Mouse (Mus musculus) spleen, adult 18-20 months (tissue): Measurements from ENCODE around the gene Apol9b.
"Not testable (repeated sequence)": the region's sequence is repeated elsewhere in the genome, so short reads cannot be mapped to it uniquely, and the experiment has no call there.

ENCODE experiments used
- DNase-seq, 2 experiments: peaks; one replicate each; pipeline ENCODE4 v3.0.0; 2022; ENCODE audit warnings: mixed read lengths in 2 of 2

The Apol9b gene

DNA sequence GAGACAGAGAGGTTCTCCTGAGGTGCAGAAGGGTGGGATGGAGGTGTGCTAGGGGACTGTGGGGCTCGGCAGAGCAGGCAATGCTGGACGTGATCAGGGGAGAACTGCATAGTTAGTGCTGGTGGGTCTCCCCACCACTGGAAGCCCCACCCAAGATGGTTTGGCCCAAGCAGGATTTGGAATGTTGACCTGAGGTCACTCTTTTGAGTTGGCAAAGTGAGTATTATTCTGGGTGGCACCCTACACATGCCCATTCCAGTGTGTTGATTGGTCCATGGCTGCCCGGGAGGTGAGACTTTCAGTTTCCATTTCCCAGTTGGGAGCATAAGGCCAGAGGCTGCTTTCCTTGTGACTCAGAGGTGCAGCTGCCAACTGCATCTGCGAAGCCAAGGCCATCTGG, at the start of gene Apol9b:
Apol9b (plus strand) TSS at position 301 of the 400 bp plus-strand sequence.
- DNase-seq, result not testable (repeated sequence)

DNA sequence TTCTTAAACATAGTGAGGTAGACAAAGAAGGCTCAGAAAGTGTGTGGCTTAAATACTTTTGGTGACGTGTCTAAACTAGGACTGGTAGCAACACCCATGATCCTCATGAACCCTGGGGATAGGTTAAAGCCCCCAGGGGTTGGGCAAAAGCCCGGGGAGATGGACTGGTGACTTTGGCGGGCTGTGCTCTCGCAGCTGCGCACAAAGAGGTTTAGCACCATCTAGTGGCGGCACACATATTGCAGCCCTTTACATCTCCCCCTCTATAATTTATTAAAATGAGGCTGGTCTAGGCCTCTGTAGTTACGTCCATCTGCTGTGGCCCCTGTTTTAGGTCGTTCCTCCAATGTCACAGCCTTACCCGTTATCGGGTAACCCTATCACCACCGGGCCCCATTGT, 44.9 kb upstream of the Apol9b start:
- peak in 1 of 2 experiments; percentile 38 for DNase-seq

DNA sequence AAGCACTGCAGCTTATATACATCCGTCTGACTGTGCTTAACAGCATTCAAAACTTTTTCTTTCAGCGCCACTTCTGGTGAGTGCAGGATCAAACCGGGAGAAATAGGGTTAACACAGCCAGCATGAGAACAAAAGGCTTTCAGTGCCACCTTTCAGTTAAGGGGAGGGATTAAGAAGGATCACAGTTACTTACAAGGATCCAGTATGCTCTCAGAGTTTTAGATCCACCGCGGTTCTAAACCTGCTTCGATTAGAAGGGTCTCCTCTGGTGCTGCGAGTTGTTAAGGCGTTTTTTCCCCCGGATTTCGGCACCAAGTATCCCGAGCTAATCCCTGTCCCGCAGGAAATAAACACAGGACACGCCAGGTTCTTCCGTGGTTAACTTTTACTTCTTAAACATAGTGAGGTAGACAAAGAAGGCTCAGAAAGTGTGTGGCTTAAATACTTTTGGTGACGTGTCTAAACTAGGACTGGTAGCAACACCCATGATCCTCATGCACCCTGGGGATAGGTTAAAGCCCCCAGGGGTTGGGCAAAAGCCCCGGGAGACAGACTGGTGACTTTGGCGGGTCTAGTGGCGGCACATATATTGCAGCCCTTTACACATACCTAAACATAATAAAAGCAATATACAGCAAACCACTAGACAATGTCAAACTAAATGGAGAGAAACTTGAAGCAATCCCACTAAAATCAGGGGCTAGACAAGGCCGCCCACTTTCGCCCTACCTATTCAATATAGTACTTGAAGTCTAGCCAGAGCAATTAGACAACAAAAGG, 37.1 kb upstream of the Apol9b start:
- not testable (repeated sequence) for DNase-seq

DNA sequence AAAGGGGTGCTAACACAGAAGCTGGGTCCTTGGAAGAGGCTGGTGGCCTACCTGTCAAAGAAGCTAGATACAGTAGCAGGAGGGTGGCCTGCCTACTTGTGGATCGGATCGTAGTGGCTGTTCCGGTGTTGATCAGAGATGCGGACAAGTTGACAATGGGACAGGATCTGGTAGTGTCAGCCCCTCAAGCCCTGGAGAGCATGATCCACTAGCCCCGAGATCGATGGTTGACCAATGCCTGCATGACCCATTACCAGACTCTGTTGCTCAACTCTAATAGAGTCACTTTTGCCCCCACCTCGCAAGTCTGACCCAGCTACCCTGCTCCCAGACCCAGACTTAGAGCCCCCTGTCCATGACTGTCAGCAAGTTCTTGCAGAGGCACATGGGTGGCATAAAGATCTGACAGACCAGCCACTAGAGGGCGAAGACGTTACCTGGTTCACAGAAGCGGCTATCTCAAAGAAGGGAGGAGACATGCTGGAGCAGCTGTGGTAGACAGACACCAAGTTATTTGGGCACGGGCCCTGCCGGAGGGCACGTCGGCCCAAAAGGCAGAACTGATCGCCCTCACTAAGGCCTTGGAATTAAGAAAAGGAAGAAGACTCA, 34.0 kb upstream of the Apol9b start:
- DNase-seq, result peak; percentile 6 to 19

DNA sequence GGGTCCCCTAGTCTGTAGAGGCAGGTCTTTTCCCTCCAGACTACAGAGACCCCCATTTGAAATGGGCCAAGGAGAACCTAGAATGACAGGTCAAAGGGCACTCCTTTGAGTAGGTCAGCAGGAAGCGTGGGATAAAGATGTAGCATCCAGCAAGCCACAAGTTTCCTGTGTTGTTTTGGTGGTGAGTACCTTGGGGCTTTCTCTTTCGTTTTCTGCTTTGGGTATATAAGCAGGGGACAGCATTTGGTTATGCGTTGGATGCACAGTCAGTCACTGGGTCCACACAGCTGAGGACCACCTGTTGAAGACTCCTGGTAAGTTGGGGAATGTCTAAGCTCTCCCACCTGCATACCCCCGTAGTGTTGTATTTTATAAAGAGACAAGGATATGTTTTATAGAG, 30.2 kb upstream of the Apol9b start, which contains the start of gene Apol7e:
Apol7e (plus strand) TSS at position 202 of the 400 bp plus-strand sequence.
- not testable (repeated sequence) for DNase-seq

DNA sequence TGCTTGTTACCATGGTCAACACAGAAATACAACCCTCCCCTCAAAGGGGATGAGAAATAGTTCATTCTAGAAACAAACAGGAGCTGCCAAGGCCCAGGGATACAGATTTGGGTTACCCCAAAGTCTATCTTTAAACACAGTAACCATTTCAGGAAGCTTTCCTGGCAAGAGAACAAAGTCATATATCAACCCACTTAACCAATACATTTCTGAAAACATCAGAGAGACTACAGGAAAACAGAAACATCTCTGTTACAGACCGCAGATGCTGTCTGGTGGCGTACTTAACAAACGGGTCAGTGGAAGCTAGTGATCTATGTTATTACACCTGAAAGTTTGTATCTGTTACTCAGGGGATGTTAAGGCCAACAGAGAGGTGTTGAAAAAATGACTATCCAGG, 23.5 kb upstream of the Apol9b start:
- DNase-seq, result not testable (repeated sequence)

DNA sequence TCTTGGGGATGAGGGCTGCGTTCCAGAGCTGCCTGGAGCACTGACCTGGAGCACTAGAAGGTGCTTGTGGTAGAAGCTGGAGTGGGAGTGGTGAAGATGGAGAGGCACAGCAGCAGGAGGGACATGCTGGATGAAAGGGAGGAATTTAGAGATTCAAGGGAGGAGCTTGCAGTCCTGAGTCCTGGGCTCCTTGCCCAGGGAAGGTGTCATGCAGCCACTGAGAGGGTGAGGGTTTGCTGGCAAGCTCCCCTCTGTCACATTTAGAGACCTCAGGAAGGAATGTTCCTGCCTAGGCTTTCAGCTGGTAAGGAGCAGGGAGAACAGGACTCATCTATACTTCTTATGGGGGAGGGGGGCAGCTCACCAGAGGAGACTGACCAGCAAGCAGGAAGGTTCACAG, 19.9 kb upstream of the Apol9b start:
- DNase-seq, result not testable (repeated sequence)

DNA sequence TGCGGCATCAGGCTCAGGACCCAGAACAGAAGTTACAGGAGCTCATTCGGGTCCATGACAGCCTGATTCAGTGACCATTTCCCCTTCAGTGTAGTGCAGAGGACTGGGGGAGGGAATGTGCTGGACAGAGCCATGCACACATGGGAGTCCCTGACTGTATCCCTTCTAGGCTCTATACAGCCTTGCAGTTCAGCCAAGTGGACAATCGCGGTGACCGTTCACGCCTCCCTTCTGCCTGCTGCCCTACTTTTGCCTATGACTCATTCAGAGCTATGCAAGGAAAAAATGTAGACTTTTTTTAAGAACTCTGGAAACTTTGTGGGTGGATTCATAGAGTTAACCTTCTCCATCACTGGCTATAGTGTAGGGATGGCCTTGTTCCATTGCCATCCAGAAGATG, 10.6 kb upstream of the Apol9b start:
- not testable (repeated sequence) for DNase-seq

DNA sequence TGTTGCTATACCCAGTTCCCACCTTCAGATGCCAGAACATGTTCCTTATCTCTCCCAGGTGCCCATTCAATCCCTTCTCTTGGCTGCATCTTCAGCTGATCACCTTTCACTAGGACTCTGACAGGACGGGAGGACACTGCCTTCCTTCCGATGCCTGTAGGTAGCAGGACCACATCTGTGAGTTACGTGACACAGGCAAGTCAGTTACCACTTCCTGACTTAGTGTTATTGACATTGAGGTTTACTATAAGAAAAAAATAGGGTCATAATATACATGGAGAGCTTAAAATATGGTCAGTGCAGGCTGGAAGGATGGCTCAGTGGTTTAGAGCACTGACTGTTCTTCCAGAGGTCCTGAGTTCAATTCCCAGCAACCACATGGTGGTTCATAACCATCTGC, 7.3 kb upstream of the Apol9b start:
- DNase-seq, result not testable (repeated sequence)

DNA sequence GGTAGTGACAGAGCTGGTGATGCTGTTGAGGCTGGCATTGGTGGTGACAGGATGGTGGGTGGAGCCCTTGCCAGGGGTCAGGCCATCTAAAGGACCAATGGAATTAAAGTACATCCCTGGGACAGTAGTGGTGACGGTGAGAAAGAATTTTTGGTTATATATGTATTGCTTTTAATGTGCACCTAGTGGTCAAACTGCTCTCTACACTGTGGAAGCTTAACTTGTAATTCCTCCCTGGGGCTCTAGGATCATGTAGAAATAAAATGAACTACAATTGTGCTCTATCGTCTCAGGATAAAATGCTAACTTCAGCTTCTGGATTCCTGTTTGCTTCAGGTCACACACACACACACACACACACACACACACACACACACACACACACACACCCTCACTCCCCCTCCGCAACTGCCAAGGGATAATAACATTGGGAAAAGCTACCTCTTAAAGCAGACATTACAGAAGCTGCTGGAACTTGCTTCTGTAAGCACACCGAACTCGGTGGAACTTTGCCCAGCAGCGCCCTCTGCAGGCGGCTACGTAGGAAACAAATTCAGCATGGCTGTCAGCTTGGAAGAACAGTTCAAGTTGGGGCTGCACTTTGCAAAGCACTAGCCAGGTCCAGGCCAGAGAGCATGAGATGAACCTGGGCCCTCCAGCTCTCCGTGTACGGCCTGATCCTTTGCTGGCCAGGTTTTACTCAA, 4.5 kb upstream of the Apol9b start:
- DNase-seq, result not testable (repeated sequence)

DNA sequence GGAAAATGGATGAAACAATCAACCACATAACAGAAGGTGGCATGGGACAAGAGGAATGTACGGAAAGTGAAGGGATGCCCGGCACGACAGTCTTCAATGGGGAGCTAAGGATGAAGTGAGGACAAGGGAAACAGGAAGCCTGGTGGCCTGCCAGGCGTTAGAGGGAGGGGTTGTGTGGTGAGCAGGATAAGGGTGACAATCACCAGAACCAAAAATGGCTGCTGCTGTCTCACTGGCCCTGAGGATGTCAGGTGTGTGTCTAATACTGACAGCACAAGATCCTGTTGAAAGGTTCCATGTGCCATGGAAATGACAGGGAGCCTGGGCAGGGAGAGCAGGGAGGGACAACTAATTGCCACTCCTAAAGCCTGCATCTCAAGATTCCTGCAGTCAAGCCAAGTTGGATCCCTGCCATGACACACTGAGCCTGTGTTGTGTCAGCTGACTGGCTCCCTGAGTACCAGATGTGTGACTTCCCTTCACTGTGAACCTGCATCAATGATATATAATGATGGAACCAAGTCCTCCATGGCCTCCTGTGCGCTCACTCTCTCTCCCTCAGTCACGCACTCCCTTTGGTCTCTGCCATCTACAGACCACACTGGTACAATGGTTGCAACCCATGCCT, 3.3 kb upstream of the Apol9b start:
- DNase-seq, result not testable (repeated sequence)

DNA sequence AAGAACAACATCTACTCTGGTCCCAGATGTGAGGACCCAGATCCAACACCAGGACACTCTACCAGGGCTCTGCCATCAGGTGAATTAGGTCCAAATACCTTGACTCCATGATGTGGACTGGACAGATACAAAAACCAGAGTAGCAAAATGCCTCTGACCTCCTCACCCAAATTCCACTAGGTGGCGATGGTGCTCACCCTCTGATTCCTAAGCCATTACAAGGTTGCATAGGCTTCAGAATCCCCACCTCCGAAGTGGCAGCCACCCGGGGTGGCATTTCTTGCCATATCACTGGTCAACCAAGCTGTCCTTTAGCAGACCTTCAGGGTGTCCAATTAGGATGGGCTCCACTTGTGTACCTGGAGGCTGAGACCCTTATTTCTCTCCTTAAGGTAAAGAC, 1.7 kb upstream of the Apol9b start:
- DNase-seq, result not testable (repeated sequence)

DNA sequence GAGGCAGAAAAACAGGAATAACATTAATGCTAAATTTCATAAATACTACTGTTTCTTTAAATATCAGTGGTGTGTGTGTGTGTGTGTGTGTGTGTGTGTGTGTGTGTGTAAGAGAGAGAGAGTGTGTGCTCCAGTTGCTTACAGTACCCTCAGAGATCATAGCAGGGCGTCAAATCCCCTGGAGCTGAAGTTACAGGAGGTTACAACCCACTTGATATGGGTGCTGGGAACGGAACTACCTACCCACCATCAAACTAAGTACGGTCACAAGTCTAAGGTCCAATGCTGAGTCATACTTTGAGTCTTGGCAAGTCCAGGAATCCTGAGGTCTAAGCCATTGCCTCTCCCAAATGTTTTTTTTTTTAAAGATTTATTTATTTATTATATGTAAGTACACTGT, 1.1 kb upstream of the Apol9b start:
- not testable (repeated sequence) for DNase-seq

DNA sequence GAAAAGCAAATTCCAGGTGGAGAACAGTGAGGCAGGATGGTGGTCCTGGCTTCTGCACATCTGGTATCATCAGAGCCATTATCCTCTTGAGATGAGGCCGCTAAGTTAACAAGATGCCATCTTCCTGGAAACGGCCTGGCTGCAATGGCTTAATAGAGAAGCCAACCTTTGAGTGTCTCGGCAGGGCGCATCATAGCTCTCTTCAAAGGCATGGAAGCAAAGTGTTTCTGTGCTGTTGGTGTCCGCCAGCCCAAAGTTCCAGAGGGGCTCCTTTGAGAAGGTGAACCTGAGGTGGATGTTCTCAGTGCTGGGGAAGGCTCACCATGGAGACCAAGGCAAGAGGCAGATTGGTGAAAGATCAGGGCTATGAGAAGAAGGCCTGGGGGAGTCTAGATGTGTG, 2.8 kb downstream of the Apol9b start:
- DNase-seq, result no peak

DNA sequence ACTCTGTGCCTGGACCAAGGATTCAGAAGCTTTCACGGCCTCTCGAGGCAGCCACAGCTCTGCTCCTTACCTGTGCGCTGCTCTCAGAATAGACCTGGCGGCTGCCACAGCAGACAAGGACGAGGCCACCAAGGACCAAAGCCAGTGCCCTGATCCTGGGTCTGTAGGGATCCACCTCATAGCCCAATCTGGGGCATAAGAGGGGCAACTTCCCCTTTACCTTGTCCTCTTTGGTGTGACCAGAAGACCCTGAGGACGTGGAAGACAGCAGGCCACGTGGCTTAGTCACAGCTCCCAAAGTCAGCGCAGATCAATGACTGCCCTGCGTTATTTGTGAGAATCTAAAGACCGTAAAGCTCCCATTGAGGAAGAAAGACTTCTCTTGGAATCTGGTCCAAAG, 4.0 kb downstream of the Apol9b start:
- not testable (repeated sequence) for DNase-seq

DNA sequence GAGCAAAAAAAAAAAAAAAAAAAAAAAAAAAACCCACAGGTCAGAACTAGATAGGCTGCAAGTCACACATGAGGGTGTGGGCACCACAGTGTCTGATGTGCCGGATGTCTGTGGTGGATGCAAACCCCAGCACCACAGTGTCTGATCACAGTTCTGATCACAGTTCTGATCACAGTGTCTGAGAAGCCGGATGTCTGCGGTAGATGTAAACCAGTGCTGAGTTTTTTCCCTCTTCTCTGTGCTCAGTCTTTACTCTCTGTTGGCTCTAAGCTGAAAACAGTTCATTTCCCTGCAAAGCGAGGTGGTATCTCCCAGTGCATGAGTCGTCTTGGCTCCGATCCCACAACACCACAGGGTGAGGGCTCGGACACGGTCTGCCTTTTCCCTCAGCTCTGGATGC, 4.5 kb downstream of the Apol9b start:
- DNase-seq, result not testable (repeated sequence)

DNA sequence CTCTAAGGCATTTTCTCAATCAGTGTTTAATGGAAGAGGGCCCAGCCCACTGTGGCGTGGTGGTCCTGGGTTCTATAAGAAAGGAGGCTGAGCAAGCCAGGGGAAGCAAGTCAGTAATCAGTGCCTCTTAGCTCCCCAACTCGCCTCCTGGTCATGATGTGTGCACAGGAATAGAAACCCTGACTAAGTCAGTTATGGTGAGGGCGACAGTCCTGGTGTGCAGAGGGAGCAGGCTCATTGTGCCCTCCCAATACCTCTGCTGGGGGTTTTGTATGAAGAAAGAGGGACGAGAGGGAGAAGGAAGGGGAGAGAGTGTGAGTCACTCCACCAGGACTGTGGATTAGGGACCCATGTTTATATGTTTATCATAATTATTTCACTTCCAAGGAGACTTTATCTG, 5.1 kb downstream of the Apol9b start:
- DNase-seq, result not testable (repeated sequence)

DNA sequence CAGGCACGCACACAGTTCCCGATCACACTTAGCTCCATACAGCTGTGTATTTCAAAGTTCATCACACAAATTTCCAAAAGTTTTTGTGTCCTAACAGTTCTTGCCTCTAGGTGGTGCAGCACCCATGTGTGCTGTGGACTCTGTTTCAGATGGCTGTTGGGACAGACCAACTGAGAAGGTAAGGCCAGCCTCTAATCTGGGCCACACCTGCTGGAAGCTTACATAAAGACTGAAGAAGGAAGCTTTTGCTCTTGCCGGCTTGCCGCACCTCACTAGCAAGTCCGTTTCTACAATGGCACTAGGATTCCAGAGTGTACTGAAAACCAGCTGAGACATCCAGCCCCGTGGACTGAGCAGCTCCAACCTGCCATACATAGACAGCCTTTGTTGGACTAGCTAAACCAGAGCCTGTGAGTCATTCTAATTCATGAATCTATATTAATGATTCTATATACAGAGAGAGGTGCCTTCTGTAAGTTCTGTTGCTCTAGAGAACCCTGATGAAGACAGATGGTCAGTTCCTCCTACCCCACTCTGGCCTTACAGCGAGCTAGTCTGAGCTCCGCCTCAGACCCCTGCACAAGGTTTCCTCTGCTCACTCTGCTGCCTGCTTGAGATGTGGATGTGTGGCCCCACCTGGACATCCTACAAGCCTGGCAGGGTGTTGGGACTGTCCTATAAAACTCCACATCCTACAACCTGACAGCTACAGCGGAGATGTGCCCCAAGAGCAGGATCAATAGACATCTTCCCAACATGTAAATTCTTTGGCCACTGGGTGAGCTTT, 11.9 kb downstream of the Apol9b start:
- no peak for DNase-seq

DNA sequence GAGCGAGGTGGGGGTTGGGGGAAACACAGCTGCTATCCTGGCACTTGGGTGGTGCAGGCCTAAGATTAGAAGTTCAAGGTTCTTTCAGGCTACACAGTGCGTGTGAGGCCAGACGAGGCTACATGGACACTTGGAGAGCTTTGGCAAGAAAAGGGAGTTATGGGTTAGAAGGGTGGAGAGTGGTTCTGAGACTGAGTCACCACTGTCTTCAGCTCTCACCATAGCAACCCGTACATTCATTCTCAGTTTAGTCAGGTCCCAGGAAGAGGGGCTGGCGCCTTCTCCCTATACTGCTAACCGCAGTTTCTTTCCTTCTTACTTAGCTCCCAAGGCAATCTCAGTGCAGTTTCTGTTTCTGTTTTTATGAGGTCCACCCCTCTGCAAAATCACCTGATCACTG, 12.7 kb downstream of the Apol9b start:
- not testable (repeated sequence) for DNase-seq

DNA sequence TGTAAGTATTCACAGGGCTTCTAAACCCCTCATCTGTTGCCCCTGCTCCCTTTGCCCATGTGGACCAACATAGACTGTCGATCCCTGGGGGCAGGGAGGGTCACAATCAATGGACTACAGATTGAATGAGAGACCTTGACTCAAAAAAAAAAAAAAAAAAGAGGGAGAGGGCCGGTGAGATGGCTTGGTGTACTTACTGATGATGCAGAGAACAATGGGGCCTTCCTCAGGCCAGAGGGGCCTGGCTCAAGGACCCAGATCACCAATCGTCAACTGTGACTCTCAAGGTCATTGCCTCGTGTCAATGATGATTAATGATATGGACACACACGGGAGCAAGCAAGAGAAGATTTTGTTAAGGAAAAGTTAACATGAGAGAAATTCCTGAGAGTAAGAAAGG, 15.8 kb downstream of the Apol9b start:
- DNase-seq, result no peak

DNA sequence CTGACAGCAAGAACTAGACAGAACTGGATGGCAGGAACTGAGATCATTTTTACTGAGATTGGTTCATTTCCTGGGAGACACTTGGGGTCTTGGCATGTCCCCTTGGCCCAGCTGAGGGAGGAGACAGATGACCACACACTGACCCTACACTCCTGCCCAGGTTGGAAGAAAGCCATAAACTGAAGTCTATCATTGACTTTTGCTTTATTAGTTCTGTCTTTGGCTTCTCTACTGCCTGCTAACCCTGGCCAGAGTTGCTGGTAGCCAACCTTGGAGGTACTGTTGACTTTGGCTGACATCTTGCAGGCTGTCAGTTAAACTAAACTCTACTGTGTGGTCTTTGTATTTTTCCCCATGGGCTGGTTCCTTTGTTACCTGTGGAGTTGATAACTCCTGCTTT, 16.2 kb downstream of the Apol9b start:
- DNase-seq, result no peak

DNA sequence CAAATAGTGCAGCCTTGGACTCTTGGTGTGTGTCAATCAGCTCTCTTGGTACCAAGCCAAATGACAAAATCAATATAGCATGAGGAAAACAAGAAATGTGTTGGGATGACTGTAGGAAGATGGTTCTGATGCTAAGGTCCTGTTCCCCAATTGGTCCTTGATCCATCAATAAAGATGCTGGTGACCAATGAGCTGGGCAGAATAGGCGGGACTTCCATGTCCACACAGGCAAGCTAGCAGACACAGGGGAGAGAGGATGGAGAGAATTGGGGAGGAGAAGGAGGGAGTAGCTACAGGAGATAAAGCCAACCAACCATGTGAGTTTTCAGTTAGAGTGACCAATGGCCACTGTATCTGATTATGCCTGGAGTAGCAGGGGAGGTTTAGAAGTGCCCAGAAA, 17.5 kb downstream of the Apol9b start:
- DNase-seq, result no peak
